Mouse (Mus musculus) erythroblast, embryonic 14.5 days (primary cell): Measurements from ENCODE around the gene Nuak2. TPM values are rescaled to one million over a fixed set of nuclear protein-coding genes. Genes with fewer than 3 reads are reported as not detected.
"Not testable (repeated sequence)": the region's sequence is repeated elsewhere in the genome, so short reads cannot be mapped to it uniquely, and the experiment has no call there.

Source experiments
- H3K27me3 ChIP-seq: 2 replicates; pipeline ENCODE4 v1.6.1; 2012; ENCODE audit warnings: inconsistent platforms; ENCODE audit not compliant: control insufficient read depth
- H3K36me3 ChIP-seq: 2 replicates; pipeline ENCODE4 v1.6.1; 2012; ENCODE audit warnings: mild to moderate bottlenecking, inconsistent platforms; ENCODE audit not compliant: control insufficient read depth
- H3K4me1 ChIP-seq: 2 replicates; pipeline ENCODE4 v1.6.1; 2012; ENCODE audit warnings: inconsistent platforms; ENCODE audit not compliant: control insufficient read depth
- H3K4me3 ChIP-seq: replicated peaks from 2 replicates; pipeline ENCODE3; 2012; ENCODE audit warnings: moderate library complexity, mild to moderate bottlenecking, inconsistent platforms
- H3K9me3 ChIP-seq: 2 replicates; pipeline ENCODE4 v1.6.1; 2012; ENCODE audit warnings: low read length, inconsistent platforms, mixed read lengths; ENCODE audit not compliant: control insufficient read depth
- GATA1 ChIP-seq: IDR thresholded peaks from 2 replicates; pipeline ENCODE4 v1.6.1; 2012; ENCODE audit warnings: low read length, inconsistent platforms, mixed read lengths
- TAL1 ChIP-seq: IDR thresholded peaks from 3 replicates; pipeline ENCODE4 v1.6.1; 2012; ENCODE audit warnings: low read length, inconsistent platforms, mixed read lengths
- polyA plus RNA-seq: library from polyadenylated mRNA; stranded (reverse); fragments of >175 nt; gene quantifications from 2 replicates; pipeline ENCODE4 v1.2.3, GENCODE M21; 2012

Nuak2 gene
- polyA plus RNA-seq, result 0.02 TPM in 1 of 2 replicates, not detected in the other

DNA sequence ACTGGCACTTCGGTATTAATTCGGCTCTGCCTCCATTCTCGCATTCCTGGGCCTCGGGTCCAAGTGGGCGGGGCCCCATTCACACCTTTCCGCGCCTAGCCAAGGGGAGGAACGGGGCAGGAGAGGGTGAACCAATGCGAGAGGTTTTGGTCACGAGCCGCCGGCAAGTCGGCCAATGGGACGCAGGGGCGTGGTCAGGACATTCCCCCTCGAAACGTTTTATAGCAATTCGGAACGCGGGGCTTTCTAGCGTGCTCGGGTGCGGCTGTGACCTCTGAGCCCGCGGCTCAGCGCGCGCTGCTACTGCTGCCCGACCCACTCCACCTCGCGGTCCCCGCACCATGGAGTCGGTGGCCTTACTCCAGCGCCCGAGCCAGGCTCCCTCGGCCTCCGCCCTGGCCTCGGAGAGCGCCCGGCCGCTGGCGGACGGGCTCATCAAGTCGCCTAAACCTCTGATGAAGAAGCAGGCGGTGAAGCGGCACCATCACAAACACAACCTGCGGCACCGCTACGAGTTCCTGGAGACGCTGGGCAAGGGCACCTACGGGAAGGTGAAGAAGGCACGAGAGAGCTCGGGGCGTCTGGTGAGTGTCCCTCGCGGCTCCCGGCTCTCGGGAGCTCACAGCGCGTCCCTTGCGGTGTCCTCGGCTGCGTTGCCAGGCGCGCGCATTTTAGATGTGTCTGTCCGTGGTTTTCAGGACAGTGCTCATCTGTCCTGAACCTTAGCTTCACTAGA, at the start of gene Nuak2:
Nuak2 (plus strand) TSS at position 238 of the 736 bp plus-strand sequence.
- Histone ChIP-seq H3K4me1 (peaks cover 12% of the 10 kb centered on the region), H3K36me3 (no peaks in the 10 kb centered on the region), H3K27me3 (peaks cover 85% of the 10 kb centered on the region), H3K4me3 (peak within 1 kb of the TSS; percentile 55), H3K9me3 (peaks cover 5% of the 10 kb centered on the region)
- TF ChIP-seq TAL1, result no peak
- TF ChIP-seq GATA1, result no peak

DNA sequence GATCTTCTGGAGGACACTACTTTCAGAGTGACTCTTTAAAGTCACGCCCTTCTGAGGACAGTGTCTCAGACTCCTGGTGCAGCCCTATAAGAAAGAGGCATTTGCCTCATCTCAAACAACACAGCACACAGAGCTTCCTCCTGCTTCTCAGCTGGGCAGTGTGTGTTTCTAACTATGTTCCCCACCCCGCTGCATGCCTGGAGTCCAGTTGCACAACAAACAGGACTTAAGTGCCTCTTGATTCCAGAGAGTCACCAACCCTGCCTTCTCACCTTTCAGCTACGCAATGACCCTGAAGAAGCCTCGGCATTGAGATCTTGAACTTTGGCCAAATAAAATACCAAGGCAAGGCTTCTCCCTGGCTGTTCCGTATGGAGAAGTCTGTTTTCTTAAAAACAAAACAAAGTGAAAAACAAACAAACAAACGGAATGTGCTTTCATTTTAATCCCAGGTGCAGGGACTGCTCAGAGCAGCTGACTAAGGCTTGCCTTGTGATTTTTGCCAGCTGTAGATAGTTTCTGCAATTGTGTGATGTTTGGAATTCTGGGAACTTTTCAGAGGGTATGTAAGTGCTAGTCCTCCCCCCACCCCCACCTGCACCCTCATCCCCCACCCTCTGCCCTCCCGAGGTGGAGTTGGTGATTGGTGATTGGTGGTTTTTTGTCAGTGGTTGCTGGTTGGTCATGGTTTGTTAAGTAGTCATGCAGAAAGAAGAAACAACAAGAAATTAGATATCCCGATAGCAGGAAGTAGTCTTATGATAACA, 49.0 kb upstream of the Nuak2 start:
- Histone ChIP-seq H3K4me3 (no peak overlapping the region), H3K9me3 (no peaks in the 10 kb centered on the region), H3K36me3 (no peaks in the 10 kb centered on the region), H3K27me3 (peaks cover 3% of the 10 kb centered on the region), H3K4me1 (peaks cover 24% of the 10 kb centered on the region)
- TF ChIP-seq TAL1, result no peak
- TF ChIP-seq GATA1, result no peak

DNA sequence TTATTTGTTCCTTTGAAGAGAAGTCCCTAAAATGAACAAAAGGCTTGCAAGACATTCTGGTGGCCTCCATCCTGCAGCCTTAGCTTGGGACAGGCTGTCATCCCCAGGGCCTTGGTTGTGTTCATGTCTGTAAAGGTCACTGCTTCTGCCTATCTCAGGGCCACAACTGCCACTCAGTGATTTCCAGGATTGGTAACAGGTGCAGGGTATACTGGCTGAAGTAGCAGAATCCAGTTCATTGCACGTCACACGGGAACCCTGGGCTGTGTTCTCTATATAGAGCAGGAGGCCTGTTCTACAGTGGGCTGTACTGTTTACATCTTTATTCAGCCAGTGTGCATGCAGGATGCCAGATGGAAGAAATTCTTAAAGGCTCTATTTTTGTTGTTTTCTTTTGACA, 48.0 kb upstream of the Nuak2 start:
- H3K4me3 ChIP-seq, result no peak overlapping the region
- no peaks in the 10 kb centered on the region for H3K36me3 ChIP-seq
- TF ChIP-seq GATA1 (no peak), TAL1 (no peak)
- peaks cover 24% of the 10 kb centered on the region for H3K4me1 ChIP-seq
- peaks cover 3% of the 10 kb centered on the region for H3K27me3 ChIP-seq
- no peaks in the 10 kb centered on the region for H3K9me3 ChIP-seq

DNA sequence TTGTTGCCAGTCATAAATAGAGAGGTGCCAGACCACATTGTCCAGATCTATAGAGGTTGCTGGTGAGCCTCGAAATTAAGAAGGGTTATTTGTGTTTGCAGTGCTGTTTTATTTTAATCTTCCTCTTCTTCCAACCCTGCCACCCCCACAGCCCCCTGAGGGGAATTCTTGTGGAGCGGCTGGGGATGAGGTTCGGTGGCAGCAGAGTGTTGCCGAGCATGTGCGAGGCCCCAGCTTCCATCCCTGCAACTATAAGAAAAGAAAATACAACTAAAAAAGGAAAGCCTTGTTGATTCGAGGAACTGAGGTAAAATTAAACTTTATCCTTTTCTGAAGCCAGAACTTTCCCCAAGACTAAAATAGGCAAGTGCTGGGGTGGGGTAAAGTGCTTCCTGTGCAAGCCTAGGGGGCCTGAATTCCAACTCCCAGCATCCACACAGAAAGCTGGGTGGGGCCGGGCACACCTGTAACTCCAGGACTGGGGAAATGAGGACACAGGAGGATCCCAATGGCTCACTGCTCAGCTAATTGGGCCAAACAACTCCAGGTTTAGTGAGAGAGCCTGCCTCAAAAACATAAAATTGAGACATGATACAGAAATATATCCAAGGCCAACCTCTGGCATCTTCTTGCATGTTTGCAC, 47.4 kb upstream of the Nuak2 start:
- no peak overlapping the region for H3K4me3 ChIP-seq
- H3K36me3 ChIP-seq, result no peaks in the 10 kb centered on the region
- TF ChIP-seq TAL1 (no peak), GATA1 (no peak)
- H3K9me3 ChIP-seq, result no peaks in the 10 kb centered on the region
- H3K4me1 ChIP-seq, result peaks cover 24% of the 10 kb centered on the region
- peaks cover 3% of the 10 kb centered on the region for H3K27me3 ChIP-seq

DNA sequence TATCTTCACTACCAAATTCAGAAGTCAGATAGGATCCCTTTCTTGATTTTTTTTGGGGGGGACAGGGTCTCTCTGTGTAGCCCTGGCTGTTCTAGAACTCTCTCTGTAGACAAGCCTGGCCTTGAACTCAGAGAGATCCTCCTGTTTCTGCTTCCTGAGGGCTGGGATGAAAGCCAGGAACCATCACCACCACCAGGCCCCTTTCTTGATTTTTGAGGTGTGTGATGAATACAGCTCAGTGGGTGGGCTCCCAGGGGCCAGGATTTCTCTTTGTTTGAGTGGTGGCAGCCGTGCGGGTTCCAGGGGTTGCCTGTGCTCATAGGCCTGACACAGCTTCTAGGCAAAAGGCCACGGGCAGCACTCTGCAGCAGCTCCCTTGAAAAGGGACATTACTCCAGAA, 44.7 kb upstream of the Nuak2 start:
- Histone ChIP-seq H3K36me3 (no peaks in the 10 kb centered on the region), H3K4me3 (no peak overlapping the region), H3K4me1 (peaks cover 3% of the 10 kb centered on the region), H3K27me3 (peaks cover 3% of the 10 kb centered on the region), H3K9me3 (no peaks in the 10 kb centered on the region)
- no peak for TF ChIP-seq GATA1
- no peak for TF ChIP-seq TAL1

DNA sequence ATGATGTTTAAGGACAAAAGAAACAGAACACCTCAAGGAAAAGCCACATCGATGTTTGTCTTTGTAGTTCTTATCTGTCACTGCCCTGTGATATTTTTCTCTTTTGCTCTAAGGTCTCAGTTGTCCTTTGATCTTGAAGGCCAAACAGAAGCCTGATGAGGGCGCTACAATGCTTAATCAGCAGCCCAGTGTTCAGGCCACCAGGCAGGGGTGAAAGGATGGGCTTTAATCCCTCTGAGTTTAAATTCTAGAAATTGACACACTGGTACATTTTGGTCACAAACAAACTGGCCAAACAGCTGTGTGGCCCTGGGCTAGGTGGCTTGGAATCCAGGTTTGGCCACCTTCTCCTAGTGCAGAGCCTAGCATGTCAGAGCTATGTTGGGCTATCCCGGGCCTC, 39.2 kb upstream of the Nuak2 start:
- Histone ChIP-seq H3K27me3 (peaks cover 2% of the 10 kb centered on the region; the same call in 1 of the 2 replicates), H3K4me3 (no peak overlapping the region)

DNA sequence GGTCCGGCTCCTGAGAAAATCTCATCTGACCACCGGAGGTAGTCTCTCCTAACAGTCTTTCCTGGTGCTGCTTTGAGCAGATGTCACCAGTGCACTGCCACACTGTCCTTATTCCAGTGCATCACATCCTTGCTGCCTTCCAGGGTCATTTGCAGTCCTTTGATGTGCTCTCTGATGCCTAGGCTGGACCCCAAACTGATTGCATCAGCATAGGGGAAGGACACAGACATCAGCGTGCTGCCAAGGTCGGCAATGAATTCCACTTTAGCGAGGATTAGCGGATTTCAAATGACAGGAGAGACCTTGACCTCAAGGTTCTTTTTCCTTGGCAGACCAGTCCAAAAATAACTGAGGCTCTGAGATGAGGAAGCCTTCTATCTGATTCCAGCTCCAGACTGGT, 38.8 kb upstream of the Nuak2 start:
- TF ChIP-seq GATA1 (no peak), TAL1 (no peak)
- Histone ChIP-seq H3K9me3 (no peaks in the 10 kb centered on the region), H3K27me3 (peaks cover 4% of the 10 kb centered on the region; the same call in 1 of the 2 replicates), H3K4me1 (no peaks in the 10 kb centered on the region), H3K36me3 (no peaks in the 10 kb centered on the region), H3K4me3 (no peak overlapping the region)

More for the DNA sequence above, 39.2 kb upstream of the Nuak2 start:
- no peaks in the 10 kb centered on the region for H3K36me3 ChIP-seq
- no peaks in the 10 kb centered on the region for H3K9me3 ChIP-seq
- TF ChIP-seq TAL1 (no peak), GATA1 (no peak)
- H3K4me1 ChIP-seq, result peaks cover 3% of the 10 kb centered on the region; the same call in 1 of the 2 replicates

DNA sequence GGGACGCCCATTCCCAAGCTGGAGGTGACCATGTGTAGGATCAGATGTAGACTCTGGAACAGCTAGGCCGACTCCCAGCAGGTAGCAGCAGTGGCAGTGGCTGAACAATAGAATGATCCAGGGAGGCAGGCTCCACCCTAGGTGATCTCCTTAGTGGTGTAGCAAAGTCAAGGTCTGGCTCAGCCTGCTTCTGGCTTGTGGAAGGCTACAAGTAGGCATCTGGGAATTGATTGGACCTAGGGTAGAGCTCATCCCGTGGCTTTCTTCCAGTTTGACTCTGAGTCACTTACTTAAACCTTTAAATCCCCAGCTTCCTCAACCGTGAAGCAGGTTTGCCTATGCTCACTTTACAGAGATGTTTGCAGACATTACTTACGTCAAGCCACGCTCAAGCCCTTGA, 35.3 kb upstream of the Nuak2 start:
- not testable (repeated sequence) for H3K9me3 ChIP-seq, H3K36me3 ChIP-seq, H3K4me1 ChIP-seq, H3K4me3 ChIP-seq, H3K27me3 ChIP-seq
